Mouse (Mus musculus): Measurements from ENCODE around the gene Fap. TPM values are rescaled to one million over a fixed set of nuclear protein-coding genes. Genes with fewer than 3 reads are reported as not detected.

Gene Fap
- polyA plus RNA-seq (2015; fragmentation: Nextera tagmentation; extraction: Ambion mirVana): 0.54 and 0.66 TPM in 2 replicates

DNA sequence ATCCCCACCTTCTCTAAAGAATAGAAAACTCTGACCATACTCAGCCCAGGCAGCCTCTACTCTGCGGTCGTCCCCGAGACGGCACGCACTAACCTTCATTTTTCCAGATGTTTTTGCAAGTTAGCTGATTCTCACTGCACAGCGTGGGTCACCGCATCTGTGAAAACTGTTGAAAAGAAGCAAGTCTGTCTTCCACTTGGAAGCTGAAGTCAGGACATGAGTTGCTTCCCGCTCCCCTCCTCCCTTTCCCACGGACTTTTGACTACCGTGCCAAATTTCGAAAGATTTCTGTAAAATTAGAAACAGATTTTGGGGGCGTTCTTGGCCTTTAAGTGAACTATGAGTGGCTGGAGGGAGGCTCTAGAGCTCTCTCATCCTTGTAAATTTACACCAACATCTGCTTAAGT is at the start of gene Fap:
Gene Fap, minus strand, starts transcription at position 323 of the 407 bp plus-strand sequence.
- no peak for ATAC-seq (ENCODE audit: insufficient read depth)
- H3K9ac ChIP-seq: no peak within 1 kb of the TSS
- no peaks in the 10 kb centered on the region for H3K4me1 ChIP-seq (replicated peaks)
- no peak within 1 kb of the TSS for H3K4me2 ChIP-seq
- H3K27ac ChIP-seq (replicated peaks): no peak within 1 kb of the TSS
- H3K9me3 ChIP-seq (replicated peaks): no peaks in the 10 kb centered on the region
- H3K27me3 ChIP-seq: no peaks in the 10 kb centered on the region
- H3K4me3 ChIP-seq (replicated peaks): no peak within 1 kb of the TSS
- H3K36me3 ChIP-seq (replicated peaks): no peaks in the 10 kb centered on the region
- WGBS (ENCODE audit: insufficient replicate concordance): 80% methylated on average over 12 of the region's 12 CpGs

DNA sequence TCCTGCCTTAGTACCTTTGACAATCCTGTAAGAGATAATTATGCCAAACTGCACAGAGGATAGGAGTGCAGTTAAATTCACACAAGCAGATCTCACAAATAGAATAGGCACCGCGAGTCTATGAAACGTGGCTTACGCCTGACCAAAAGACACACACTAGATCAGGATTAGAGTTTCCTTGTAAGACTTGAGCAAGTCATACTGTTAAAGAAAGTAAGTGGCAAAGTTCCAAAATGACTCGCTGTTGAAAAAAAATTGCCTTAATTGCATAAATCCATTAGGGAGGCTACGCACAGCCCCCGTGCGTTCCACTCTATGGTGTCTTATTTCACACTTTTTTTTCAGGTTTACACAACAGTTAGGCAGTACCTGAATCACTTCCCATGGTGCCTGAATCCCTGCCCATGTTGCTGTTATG is 49.2 kb upstream of the Fap start:
- H3K9ac ChIP-seq: no peak overlapping the region
- no peak for ATAC-seq (ENCODE audit: insufficient read depth)
- no peak overlapping the region for H3K4me2 ChIP-seq
- no peaks in the 10 kb centered on the region for H3K27me3 ChIP-seq
- peaks cover 31% of the 10 kb centered on the region for H3K4me1 ChIP-seq (replicated peaks)
- 73% methylated on average over 8 of the region's 8 CpGs for WGBS (ENCODE audit: insufficient replicate concordance)
- H3K4me3 ChIP-seq (replicated peaks): no peak overlapping the region
- H3K27ac ChIP-seq (replicated peaks): peak overlapping the region; percentile 4; the same call in 1 of the 2 replicates
- no peaks in the 10 kb centered on the region for H3K36me3 ChIP-seq (replicated peaks)
- H3K9me3 ChIP-seq (replicated peaks): no peaks in the 10 kb centered on the region

DNA sequence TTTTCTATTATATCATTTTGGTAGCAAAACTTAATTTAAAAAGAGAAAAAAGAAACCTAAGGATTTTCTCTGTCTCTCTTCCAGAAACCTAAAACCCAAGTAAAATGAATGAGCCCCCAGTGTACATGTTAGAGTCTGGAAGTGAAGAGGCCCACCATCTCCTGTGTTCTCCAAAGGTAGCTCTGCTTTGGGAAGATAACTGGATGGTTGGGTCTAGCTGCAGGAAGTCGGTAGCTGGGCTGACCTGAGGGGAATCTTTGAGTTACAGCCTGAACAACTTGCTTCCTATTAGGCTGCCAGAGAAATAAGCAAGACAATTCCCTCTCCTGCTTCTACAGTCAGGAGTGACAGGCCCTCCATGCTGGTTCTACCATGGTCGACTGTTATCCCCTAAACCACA is 45.8 kb upstream of the Fap start:
- H3K9me3 ChIP-seq (replicated peaks): no peaks in the 10 kb centered on the region
- H3K4me2 ChIP-seq: peak overlapping the region; percentile 56
- peak overlapping the region; percentile 92 for H3K27ac ChIP-seq (replicated peaks)
- peaks cover 4% of the 10 kb centered on the region; the same call in 1 of the 2 replicates for H3K36me3 ChIP-seq (replicated peaks)
- H3K27me3 ChIP-seq: no peaks in the 10 kb centered on the region
- 17% methylated on average over 2 of the region's 2 CpGs for WGBS (ENCODE audit: insufficient replicate concordance)
- peak overlapping the region; percentile 46 for H3K9ac ChIP-seq
- peak; percentile 80 for ATAC-seq (ENCODE audit: insufficient read depth)
- H3K4me1 ChIP-seq (replicated peaks): peaks cover 39% of the 10 kb centered on the region
- H3K4me3 ChIP-seq (replicated peaks): 0 out of 2 replicates have a peak overlapping the region, but pooled peaks have one; percentile 14

DNA sequence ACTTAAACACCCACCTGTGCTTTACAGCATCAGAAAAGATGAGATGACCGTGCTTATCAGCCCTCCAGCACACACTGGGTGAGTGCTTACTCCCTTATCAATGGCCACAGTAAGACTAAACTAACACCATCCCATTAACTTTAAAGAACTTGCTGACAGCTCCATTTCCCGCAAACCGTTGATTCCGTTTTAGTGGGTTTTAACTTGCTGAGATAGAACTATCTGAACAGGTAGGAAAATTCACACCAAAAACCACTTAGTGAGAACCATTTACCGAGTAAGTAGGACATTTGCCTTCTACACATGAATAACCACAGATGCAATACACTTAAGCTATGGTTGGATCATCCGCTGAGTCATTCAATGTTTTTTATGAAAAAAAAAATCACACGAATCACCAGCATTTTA is 45.1 kb upstream of the Fap start:
- peaks cover 4% of the 10 kb centered on the region; the same call in 1 of the 2 replicates for H3K36me3 ChIP-seq (replicated peaks)
- peak overlapping the region; percentile 51 for H3K4me2 ChIP-seq
- H3K4me3 ChIP-seq (replicated peaks): peak overlapping the region; percentile 14; the same call in 1 of the 2 replicates
- ATAC-seq (ENCODE audit: insufficient read depth): peak; percentile 98
- no peaks in the 10 kb centered on the region for H3K9me3 ChIP-seq (replicated peaks)
- no peak overlapping the region for H3K9ac ChIP-seq
- no peaks in the 10 kb centered on the region for H3K27me3 ChIP-seq
- peak overlapping the region; percentile 96 for H3K27ac ChIP-seq (replicated peaks)
- WGBS (ENCODE audit: insufficient replicate concordance): 14% methylated on average over 7 of the region's 7 CpGs
- peaks cover 39% of the 10 kb centered on the region for H3K4me1 ChIP-seq (replicated peaks)

DNA sequence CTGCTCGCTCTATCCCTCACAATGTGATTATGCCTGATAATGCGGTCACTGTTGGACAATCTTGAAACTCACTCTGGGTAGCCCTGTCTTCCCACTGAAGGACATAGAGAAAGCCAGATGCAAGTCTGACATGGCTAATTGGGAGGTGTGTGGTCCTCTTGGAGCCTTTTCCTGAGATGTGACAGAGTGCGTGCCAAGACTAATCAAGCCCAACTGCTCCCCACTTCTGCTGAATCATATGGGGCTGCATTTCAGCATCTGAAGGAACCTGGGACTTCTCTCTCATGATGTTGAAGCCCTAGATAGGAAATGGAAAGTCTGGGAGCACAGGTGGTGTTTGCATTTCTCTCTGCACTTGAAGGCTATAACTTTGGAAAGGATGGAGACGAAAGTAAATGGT is 39.3 kb upstream of the Fap start:
- H3K4me2 ChIP-seq: no peak overlapping the region
- H3K4me3 ChIP-seq (replicated peaks): no peak overlapping the region
- no peaks in the 10 kb centered on the region for H3K9me3 ChIP-seq (replicated peaks)
- H3K27me3 ChIP-seq: no peaks in the 10 kb centered on the region
- H3K4me1 ChIP-seq (replicated peaks): peaks cover 17% of the 10 kb centered on the region
- 0 out of 2 replicates have a peak, but pooled peaks have one; percentile 20 for ATAC-seq (ENCODE audit: insufficient read depth)
- WGBS (ENCODE audit: insufficient replicate concordance): 70% methylated on average over 4 of the region's 4 CpGs
- H3K9ac ChIP-seq: no peak overlapping the region
- H3K36me3 ChIP-seq (replicated peaks): peaks cover 8% of the 10 kb centered on the region; the same call in 1 of the 2 replicates
- no peak overlapping the region for H3K27ac ChIP-seq (replicated peaks)

DNA sequence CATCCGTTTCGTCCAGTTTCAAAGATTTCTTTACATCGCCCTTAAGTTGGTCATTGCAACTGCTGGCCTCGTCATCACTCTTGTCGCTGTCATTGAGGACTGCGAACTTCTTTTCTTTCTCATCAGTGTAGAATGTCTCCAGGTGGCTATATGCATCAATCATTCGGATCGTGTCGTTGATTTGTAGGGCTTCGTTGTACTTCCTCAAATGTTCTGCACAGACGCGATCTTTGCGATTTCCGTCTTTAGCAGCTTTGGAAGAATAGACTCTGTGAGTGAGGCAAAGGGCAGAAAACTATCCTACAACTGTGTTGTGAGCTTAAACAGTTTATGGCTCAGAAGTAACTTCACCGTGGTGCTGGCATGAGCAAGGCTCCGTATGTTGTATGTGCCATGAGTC is 32.3 kb upstream of the Fap start:
- Histone ChIP-seq H3K4me1 (replicated peaks) (no peaks in the 10 kb centered on the region), H3K9ac (no peak overlapping the region), H3K27me3 (no peaks in the 10 kb centered on the region), H3K9me3 (replicated peaks) (no peaks in the 10 kb centered on the region), H3K27ac (replicated peaks) (no peak overlapping the region), H3K4me3 (replicated peaks) (no peak overlapping the region), H3K36me3 (replicated peaks) (peaks cover 11% of the 10 kb centered on the region; the same call in 1 of the 2 replicates), H3K4me2 (no peak overlapping the region)
- 78% methylated on average over 16 of the region's 16 CpGs for WGBS (ENCODE audit: insufficient replicate concordance)
- no peak for ATAC-seq (ENCODE audit: insufficient read depth)

DNA sequence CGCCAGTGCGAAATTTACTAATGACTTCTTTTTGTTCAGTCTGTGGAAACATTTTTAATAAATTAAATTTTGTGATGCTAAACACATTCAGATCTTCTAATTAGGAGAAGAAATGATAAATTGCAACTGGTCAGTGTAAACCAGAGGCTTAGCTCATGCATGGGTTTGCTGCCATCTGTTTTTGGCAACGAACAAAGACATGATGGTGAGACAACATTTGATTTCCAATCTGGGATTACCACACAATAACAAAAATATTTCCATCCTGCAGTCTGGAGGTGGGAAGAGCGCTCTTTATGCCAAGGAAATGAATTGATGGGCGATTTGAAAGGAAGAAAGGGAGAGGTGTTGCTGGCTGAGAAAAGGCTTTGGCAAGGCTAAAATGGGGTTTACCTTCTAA is 29.7 kb upstream of the Fap start:
- Histone ChIP-seq H3K4me1 (replicated peaks) (no peaks in the 10 kb centered on the region), H3K9ac (no peak overlapping the region), H3K4me3 (replicated peaks) (no peak overlapping the region), H3K27ac (replicated peaks) (no peak overlapping the region), H3K9me3 (replicated peaks) (no peaks in the 10 kb centered on the region), H3K27me3 (no peaks in the 10 kb centered on the region), H3K36me3 (replicated peaks) (peaks cover 8% of the 10 kb centered on the region; the same call in 1 of the 2 replicates), H3K4me2 (no peak overlapping the region)
- ATAC-seq (ENCODE audit: insufficient read depth): no peak
- WGBS (ENCODE audit: insufficient replicate concordance): 79% methylated on average over 5 of the region's 5 CpGs

DNA sequence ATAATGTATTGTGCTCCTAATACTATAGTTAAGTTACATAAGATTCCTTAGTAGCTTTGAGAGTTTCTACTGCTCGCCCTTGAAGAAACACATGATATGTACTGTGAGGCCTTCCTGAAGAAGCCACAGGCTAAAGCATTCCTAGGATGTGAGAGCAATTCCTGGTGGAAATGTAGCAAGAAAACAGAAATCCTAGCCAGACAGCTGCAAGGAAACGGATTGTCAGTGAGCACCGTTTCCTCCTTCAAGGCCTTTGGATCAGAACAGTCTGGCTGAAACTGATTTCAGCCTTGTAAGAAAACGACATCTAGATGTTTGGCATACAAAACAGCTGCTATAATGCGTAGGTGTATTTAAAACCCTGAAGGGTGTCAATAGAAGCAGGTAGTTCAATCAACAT is 22.7 kb upstream of the Fap start:
- 83% methylated on average over 5 of the region's 5 CpGs for WGBS (ENCODE audit: insufficient replicate concordance)
- no peak for ATAC-seq (ENCODE audit: insufficient read depth)
- H3K4me2 ChIP-seq: no peak overlapping the region
- H3K9me3 ChIP-seq (replicated peaks): no peaks in the 10 kb centered on the region
- 0 out of 2 replicates have a peak, but pooled peaks cover 3% of the 10 kb centered on the region for H3K36me3 ChIP-seq (replicated peaks)
- H3K9ac ChIP-seq: no peak overlapping the region
- H3K27ac ChIP-seq (replicated peaks): no peak overlapping the region
- H3K4me1 ChIP-seq (replicated peaks): no peaks in the 10 kb centered on the region
- no peak overlapping the region for H3K4me3 ChIP-seq (replicated peaks)
- no peaks in the 10 kb centered on the region for H3K27me3 ChIP-seq

DNA sequence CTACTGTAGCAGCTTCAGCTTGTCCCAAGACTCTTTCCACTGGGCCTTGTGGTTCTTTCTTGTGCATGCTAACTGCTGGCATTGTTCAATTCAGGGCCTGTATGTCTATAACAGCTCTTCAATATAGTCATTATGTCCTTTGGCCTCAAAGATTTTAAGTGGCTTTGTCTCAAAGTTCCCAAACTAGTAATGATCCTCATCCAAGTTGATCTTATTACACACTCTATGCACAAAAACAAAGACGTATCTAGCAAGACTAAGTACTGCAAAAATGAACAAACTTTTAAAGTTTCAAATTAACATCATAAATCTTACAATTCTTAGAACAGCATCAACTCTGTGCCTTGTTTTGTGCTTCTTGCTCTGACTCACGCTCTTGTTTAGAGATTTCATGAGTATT is 20.6 kb upstream of the Fap start:
- no peak overlapping the region for H3K4me3 ChIP-seq (replicated peaks)
- H3K27ac ChIP-seq (replicated peaks): no peak overlapping the region
- H3K9me3 ChIP-seq (replicated peaks): no peaks in the 10 kb centered on the region
- H3K36me3 ChIP-seq (replicated peaks): 0 out of 2 replicates have a peak, but pooled peaks cover 3% of the 10 kb centered on the region
- no peaks in the 10 kb centered on the region for H3K27me3 ChIP-seq
- ATAC-seq (ENCODE audit: insufficient read depth): no peak
- no peaks in the 10 kb centered on the region for H3K4me1 ChIP-seq (replicated peaks)
- H3K4me2 ChIP-seq: no peak overlapping the region
- 73% methylated on average over 2 of the region's 2 CpGs for WGBS (ENCODE audit: insufficient replicate concordance)
- H3K9ac ChIP-seq: no peak overlapping the region

DNA sequence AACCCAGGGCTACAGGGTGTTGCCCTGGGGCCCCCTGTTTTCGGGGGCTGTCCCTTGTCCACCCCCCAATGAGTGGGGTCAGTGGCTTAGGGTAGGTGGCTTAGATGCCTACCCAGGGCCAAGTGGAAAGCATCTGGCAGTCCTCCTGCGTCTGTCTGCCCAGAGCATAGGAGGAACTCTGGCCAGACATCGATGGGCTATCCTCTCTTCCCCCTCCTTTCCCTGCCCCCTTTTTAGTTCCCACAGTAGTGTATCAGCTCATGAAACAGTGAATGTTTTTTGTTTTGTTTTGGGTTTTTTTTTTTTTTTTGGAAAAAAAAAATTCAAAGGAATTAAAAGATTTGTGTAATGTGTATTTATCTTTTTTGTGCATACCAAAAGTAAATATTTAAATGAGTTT is 17.7 kb upstream of the Fap start:
- H3K9ac ChIP-seq: no peak overlapping the region
- no peaks in the 10 kb centered on the region for H3K9me3 ChIP-seq (replicated peaks)
- ATAC-seq (ENCODE audit: insufficient read depth): no peak
- H3K4me1 ChIP-seq (replicated peaks): 0 out of 2 replicates have a peak, but pooled peaks cover 3% of the 10 kb centered on the region
- WGBS (ENCODE audit: insufficient replicate concordance): 65% methylated on average over 3 of the region's 3 CpGs
- H3K27me3 ChIP-seq: no peaks in the 10 kb centered on the region
- no peak overlapping the region for H3K27ac ChIP-seq (replicated peaks)
- no peak overlapping the region for H3K4me3 ChIP-seq (replicated peaks)
- no peaks in the 10 kb centered on the region for H3K36me3 ChIP-seq (replicated peaks)
- H3K4me2 ChIP-seq: no peak overlapping the region

DNA sequence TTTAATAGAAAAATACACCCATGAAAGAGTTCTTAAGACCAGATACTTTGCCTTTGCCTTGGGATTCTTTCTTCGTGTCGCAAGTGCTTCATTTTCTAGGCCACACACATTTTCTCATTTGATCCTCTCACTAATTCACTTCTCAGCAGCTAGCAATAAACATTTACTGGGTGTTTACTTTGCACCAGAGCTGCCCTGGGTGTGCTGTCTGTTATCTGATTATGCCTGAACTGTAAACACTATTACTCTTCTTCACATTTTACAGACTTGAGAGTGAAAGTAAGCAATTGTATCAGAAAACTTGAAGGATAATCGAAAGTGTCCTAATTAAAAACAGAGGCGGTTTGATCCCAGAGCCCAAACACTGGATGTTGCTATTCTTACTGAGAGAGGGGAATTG is 15.5 kb upstream of the Fap start:
- Histone ChIP-seq H3K9me3 (replicated peaks) (no peaks in the 10 kb centered on the region), H3K27ac (replicated peaks) (peak overlapping the region; percentile 25; the same call in 1 of the 2 replicates), H3K4me1 (replicated peaks) (peaks cover 3% of the 10 kb centered on the region; the same call in 1 of the 2 replicates), H3K4me3 (replicated peaks) (no peak overlapping the region; the same call in 1 of the 2 replicates), H3K4me2 (no peak overlapping the region; the same call in 1 of the 2 replicates), H3K27me3 (no peaks in the 10 kb centered on the region), H3K9ac (no peak overlapping the region), H3K36me3 (replicated peaks) (no peaks in the 10 kb centered on the region)
- peak; percentile 83 for ATAC-seq (ENCODE audit: insufficient read depth)
- WGBS (ENCODE audit: insufficient replicate concordance): 58% methylated on average over 4 of the region's 4 CpGs

DNA sequence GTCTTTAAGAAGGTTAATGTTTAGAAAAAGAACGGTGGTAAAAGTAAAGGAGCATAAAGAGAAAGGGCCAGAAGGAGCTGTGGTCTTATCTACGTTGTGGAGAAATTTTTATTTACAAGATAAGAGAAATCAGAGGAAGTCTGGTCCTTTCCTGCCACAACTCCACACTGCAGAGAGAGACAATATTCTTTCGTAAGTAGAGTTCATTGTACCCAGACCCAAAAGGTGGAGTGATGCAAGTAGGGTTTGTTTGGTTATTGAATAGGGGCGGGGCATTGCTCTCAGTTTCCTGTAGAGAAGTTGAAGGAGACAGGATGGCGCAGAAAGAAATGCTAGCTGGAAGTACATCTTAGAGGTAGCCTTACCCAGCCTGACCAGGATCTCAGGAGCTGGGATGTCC is 11.9 kb upstream of the Fap start:
- Histone ChIP-seq H3K36me3 (replicated peaks) (no peaks in the 10 kb centered on the region), H3K27ac (replicated peaks) (no peak overlapping the region), H3K4me2 (no peak overlapping the region), H3K9me3 (replicated peaks) (no peaks in the 10 kb centered on the region), H3K27me3 (no peaks in the 10 kb centered on the region), H3K4me3 (replicated peaks) (no peak overlapping the region), H3K4me1 (replicated peaks) (peaks cover 3% of the 10 kb centered on the region; the same call in 1 of the 2 replicates), H3K9ac (no peak overlapping the region)
- WGBS (ENCODE audit: insufficient replicate concordance): 33% methylated on average over 5 of the region's 5 CpGs
- ATAC-seq (ENCODE audit: insufficient read depth): no peak

All from liver, embryonic 15.5 days (tissue).